Mouse (Mus musculus) myocyte (in vitro differentiated cells): ENCODE data around the gene Plscr1. TPM values are rescaled to one million over a fixed set of nuclear protein-coding genes. Genes with fewer than 3 reads are reported as not detected.

ENCODE experiments used
- H3K27me3 ChIP-seq: one replicate; pipeline ENCODE4 v1.6.1; 2011; ENCODE audit not compliant: control insufficient read depth, insufficient read depth, insufficient read length
- H3K36me3 ChIP-seq: one replicate; pipeline ENCODE4 v1.6.1; 2011; ENCODE audit not compliant: control insufficient read depth, insufficient read depth
- H3K4me2 ChIP-seq: one replicate; pipeline ENCODE4 v1.6.1; 2011; ENCODE audit warnings: low read depth, control low read depth
- H3K4me3 ChIP-seq: one replicate; pipeline ENCODE4 v1.5.1; 2011; ENCODE audit warnings: mild to moderate bottlenecking, control low read depth, moderate library complexity
- H3K79me2 ChIP-seq: one replicate; pipeline ENCODE4 v1.6.1; 2011; ENCODE audit not compliant: control insufficient read depth, insufficient read depth
- H3ac ChIP-seq: one replicate; pipeline ENCODE4 v1.6.1; 2011; ENCODE audit not compliant: control insufficient read depth, insufficient read length
- CEBPB ChIP-seq: IDR thresholded peaks from 2 replicates; pipeline ENCODE4 v1.6.1; 2011; ENCODE audit warnings: mild to moderate bottlenecking, moderate library complexity; ENCODE audit not compliant: poor library complexity, insufficient read depth, severe bottlenecking
- E2F4 ChIP-seq: IDR thresholded peaks from one replicate; pipeline ENCODE4 v1.6.1; 2011; ENCODE audit warnings: mild to moderate bottlenecking, control low read depth, moderate library complexity; ENCODE audit not compliant: insufficient read depth
- MAX ChIP-seq: IDR thresholded peaks from one replicate; pipeline ENCODE4 v1.6.1; 2011; ENCODE audit warnings: low read depth, mild to moderate bottlenecking, control low read depth
- MYOD1 ChIP-seq, 3 experiments: IDR thresholded peaks; one replicate each; pipeline ENCODE4 v1.6.1; 2011; ENCODE audit warnings: control low read depth in 2 of 3, low read depth in 2 of 3, mild to moderate bottlenecking in 2 of 3, moderate library complexity in 1 of 3; ENCODE audit not compliant: insufficient read length in 2 of 3, control insufficient read depth in 1 of 3
- MYOG ChIP-seq, 3 experiments: IDR thresholded peaks; one replicate each; pipeline ENCODE4 v1.6.1; 2011; ENCODE audit warnings: control low read depth in 2 of 3, low read depth in 2 of 3, mild to moderate bottlenecking in 2 of 3; ENCODE audit not compliant: insufficient read length in 2 of 3, control insufficient read depth in 1 of 3, insufficient read depth in 1 of 3
- POLR2A ChIP-seq: IDR thresholded peaks from one replicate; pipeline ENCODE4 v1.6.1; 2011; ENCODE audit warnings: low read depth, mild to moderate bottlenecking, control low read depth, moderate library complexity; ENCODE audit not compliant: insufficient read length
- POLR2AphosphoS2 ChIP-seq: IDR thresholded peaks from one replicate; pipeline ENCODE4 v1.6.1; 2011; ENCODE audit warnings: low read depth, control low read depth; ENCODE audit not compliant: insufficient read length
- REST ChIP-seq: IDR thresholded peaks from one replicate; pipeline ENCODE4 v1.6.1; 2011; ENCODE audit warnings: mild to moderate bottlenecking, control low read depth, moderate library complexity; ENCODE audit not compliant: insufficient read depth, insufficient read length
- SRF ChIP-seq: IDR thresholded peaks from one replicate; pipeline ENCODE4 v1.6.1; 2011; ENCODE audit warnings: low read depth; ENCODE audit not compliant: control insufficient read depth, insufficient read length
- TCF12 ChIP-seq: IDR thresholded peaks from one replicate; pipeline ENCODE4 v1.6.1; 2011; ENCODE audit warnings: mild to moderate bottlenecking, control low read depth; ENCODE audit not compliant: poor library complexity, insufficient read depth, severe bottlenecking
- TCF3 ChIP-seq: IDR thresholded peaks from one replicate; pipeline ENCODE4 v1.6.1; 2011; ENCODE audit warnings: low read depth, control low read depth; ENCODE audit not compliant: insufficient read length
- USF1 ChIP-seq: IDR thresholded peaks from one replicate; pipeline ENCODE4 v1.6.1; 2011; ENCODE audit warnings: low read depth, mild to moderate bottlenecking, control low read depth, moderate library complexity
- polyA plus RNA-seq: library from polyadenylated mRNA; unstranded; fragments of >200 nt; fragmentation: generic; extraction: Trizol; gene quantifications from one replicate; pipeline ENCODE4 v1.2.1, GENCODE M21; 2012; ENCODE audit warnings: missing spikeins

The Plscr1 gene
- polyA plus RNA-seq, result 17.7 TPM

DNA sequence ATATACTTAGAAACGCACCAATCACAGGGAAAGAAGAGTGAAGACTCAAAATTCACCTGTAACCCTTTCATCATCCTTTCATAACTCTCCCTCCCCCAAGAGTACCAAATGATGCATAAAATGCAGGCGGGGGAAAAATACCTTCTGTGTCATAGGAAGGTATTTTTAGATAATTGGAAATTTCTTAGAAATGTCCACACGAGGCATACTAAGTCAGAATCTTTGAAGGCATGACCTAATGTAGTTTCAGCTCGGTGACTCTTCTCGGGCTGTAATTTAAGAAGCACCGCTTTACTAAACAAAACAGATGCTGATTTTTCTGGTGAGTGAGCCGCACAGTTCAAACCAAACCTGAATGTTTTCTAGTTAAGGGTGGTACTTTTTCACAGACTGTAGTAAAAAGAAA lies at the start of gene Plscr1:
TSS of gene Plscr1 (plus strand) at position 304 of the 406 bp plus-strand sequence.
- Histone ChIP-seq H3K4me3 (peak within 1 kb of the TSS; percentile 89), H3K27me3 (no peaks in the 10 kb centered on the region), H3ac (no peak within 1 kb of the TSS), H3K36me3 (no peaks in the 10 kb centered on the region), H3K79me2 (peaks cover 35% of the 10 kb centered on the region), H3K4me2 (peak within 1 kb of the TSS; percentile 94)
- TF ChIP-seq USF1, result no peak
- no peak for TF ChIP-seq POLR2A
- no peak for TF ChIP-seq POLR2AphosphoS2
- no peak for TF ChIP-seq MAX
- no peak for TF ChIP-seq E2F4
- TF ChIP-seq MYOG (IDR thresholded peaks at IDR 0.05; ENCODE audit: control insufficient read depth in 1 of 3, insufficient read depth in 1 of 3, insufficient read length in 2 of 3, low read depth in 2 of 3), result no peak
- no peak for TF ChIP-seq REST
- TF ChIP-seq TCF3, result no peak
- no peak for TF ChIP-seq TCF12
- TF ChIP-seq CEBPB, result no peak
- TF ChIP-seq MYOD1 (IDR thresholded peaks at IDR 0.05; ENCODE audit: control insufficient read depth in 1 of 3, insufficient read length in 2 of 3, low read depth in 2 of 3), result no peak
- TF ChIP-seq SRF, result no peak

DNA sequence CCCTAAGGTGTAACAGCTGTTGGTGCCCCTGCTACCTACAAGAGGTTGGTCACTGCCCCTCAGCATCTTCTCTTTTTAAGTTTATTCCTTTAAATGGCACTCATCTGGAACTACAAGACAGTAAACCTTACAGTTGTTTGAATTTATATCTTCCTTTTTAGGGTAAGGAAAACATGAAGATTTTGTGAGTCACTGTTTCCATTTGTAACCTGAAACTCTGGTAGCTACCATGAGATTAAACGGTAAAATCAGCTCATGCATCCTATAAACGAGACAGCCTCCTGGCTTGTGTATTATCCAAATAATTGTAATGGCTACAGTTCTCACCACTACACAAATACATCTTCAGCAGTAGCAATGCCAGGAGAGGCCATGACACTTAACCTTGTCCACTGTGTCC lies 45.2 kb upstream of the Plscr1 start:
- no peak overlapping the region for H3K4me3 ChIP-seq
- TF ChIP-seq TCF12, result no peak
- no peak for TF ChIP-seq MYOD1 (IDR thresholded peaks at IDR 0.05; ENCODE audit: control insufficient read depth in 1 of 3, insufficient read length in 2 of 3, low read depth in 2 of 3)
- TF ChIP-seq POLR2A, result no peak
- TF ChIP-seq REST, result no peak
- no peak for TF ChIP-seq E2F4
- TF ChIP-seq USF1, result no peak
- TF ChIP-seq TCF3, result no peak
- no peak for TF ChIP-seq CEBPB
- TF ChIP-seq MAX, result no peak
- no peak for TF ChIP-seq SRF
- TF ChIP-seq MYOG (IDR thresholded peaks at IDR 0.05; ENCODE audit: control insufficient read depth in 1 of 3, insufficient read depth in 1 of 3, insufficient read length in 2 of 3, low read depth in 2 of 3), result no peak
- no peak for TF ChIP-seq POLR2AphosphoS2
- no peaks in the 10 kb centered on the region for H3K36me3 ChIP-seq
- no peaks in the 10 kb centered on the region for H3K79me2 ChIP-seq
- no peak overlapping the region for H3ac ChIP-seq
- H3K27me3 ChIP-seq, result no peaks in the 10 kb centered on the region
- peak overlapping the region; percentile 3 for H3K4me2 ChIP-seq

GRCm38 (mm10) chr9:92207307-92207706 lies 42.2 kb upstream of the Plscr1 start:
- TF ChIP-seq POLR2A (no peak), MYOG (IDR thresholded peaks at IDR 0.05; ENCODE audit: control insufficient read depth in 1 of 3, insufficient read depth in 1 of 3, insufficient read length in 2 of 3, low read depth in 2 of 3) (no peak), TCF3 (no peak), TCF12 (no peak), CEBPB (no peak), MAX (no peak), E2F4 (no peak), USF1 (no peak), SRF (no peak), POLR2AphosphoS2 (no peak), REST (no peak), MYOD1 (IDR thresholded peaks at IDR 0.05; ENCODE audit: control insufficient read depth in 1 of 3, insufficient read length in 2 of 3, low read depth in 2 of 3) (no peak)
- H3ac ChIP-seq, result no peak overlapping the region
- H3K79me2 ChIP-seq, result no peaks in the 10 kb centered on the region
- no peaks in the 10 kb centered on the region for H3K27me3 ChIP-seq
- no peak overlapping the region for H3K4me3 ChIP-seq
- peak overlapping the region; percentile 67 for H3K4me2 ChIP-seq
- no peaks in the 10 kb centered on the region for H3K36me3 ChIP-seq

- no peak overlapping the region for H3ac ChIP-seq
- H3K36me3 ChIP-seq, result no peaks in the 10 kb centered on the region
- peak overlapping the region; percentile 67 for H3K4me2 ChIP-seq
- TF ChIP-seq MAX (no peak), CEBPB (no peak), POLR2AphosphoS2 (no peak), USF1 (no peak)
- H3K27me3 ChIP-seq, result no peaks in the 10 kb centered on the region
- no peaks in the 10 kb centered on the region for H3K79me2 ChIP-seq
- H3K4me3 ChIP-seq, result no peak overlapping the region
Observed at GRCm38 (mm10) chr9:92207757-92208156, 41.8 kb upstream of the Plscr1 start.

DNA sequence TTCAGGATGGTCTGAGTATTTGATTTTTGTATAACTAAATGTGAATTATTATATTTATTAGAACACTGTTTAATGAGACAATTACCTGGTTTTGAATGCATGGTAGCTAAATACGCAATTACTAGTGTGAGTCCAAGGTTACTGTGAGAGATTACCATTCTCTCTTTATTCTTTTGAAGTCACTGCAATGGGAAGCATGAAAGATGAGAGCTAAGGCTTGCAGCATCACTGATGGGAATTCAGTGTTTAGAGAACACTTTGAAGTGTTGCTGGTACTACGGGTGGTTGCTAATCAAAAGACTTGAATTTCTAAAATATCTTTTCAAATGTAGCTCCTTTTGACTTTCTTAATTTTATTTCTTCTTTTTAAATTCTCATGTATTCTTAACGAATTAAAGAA lies 39.7 kb upstream of the Plscr1 start:
- no peak overlapping the region for H3ac ChIP-seq
- H3K4me2 ChIP-seq, result no peak overlapping the region
- no peaks in the 10 kb centered on the region for H3K36me3 ChIP-seq
- H3K4me3 ChIP-seq, result no peak overlapping the region
- no peak for TF ChIP-seq TCF12
- no peak for TF ChIP-seq CEBPB
- TF ChIP-seq REST, result no peak
- TF ChIP-seq POLR2A, result no peak
- TF ChIP-seq E2F4, result no peak
- TF ChIP-seq USF1, result no peak
- no peak for TF ChIP-seq TCF3
- TF ChIP-seq MYOD1 (IDR thresholded peaks at IDR 0.05; ENCODE audit: control insufficient read depth in 1 of 3, insufficient read length in 2 of 3, low read depth in 2 of 3), result no peak
- no peak for TF ChIP-seq MYOG (IDR thresholded peaks at IDR 0.05; ENCODE audit: control insufficient read depth in 1 of 3, insufficient read depth in 1 of 3, insufficient read length in 2 of 3, low read depth in 2 of 3)
- TF ChIP-seq SRF, result no peak
- no peak for TF ChIP-seq POLR2AphosphoS2
- no peak for TF ChIP-seq MAX
- H3K27me3 ChIP-seq, result no peaks in the 10 kb centered on the region
- no peaks in the 10 kb centered on the region for H3K79me2 ChIP-seq
